Mouse (Mus musculus): ENCODE measurements at regions not wholly inside any gene's neighbourhood (a gene's known extent, or its start where the extent isn't known, plus 50 kb on each side); places are given as distances from the start of the nearest gene placed in this dataset.

DNA sequence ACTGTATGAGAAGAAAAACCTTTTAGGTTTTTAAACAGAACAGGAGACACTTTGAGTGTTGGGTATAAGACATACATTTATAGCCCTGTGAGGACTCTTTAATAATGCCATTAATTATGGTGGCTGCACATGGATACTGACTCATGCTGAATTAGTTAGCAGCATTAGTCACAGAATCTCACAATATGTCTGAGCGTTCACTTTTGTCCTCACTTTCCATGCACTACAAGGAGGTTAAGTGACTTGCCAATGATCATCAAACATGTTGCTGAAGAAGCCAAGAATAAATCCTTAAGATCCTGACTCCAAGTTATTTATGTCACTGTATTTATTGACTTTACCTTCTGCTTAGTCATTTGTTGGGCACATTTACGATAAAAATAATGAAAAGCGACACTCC lies 105.6 kb upstream of the Atxn7l3b start:
- DNase-seq, result no peak

DNA sequence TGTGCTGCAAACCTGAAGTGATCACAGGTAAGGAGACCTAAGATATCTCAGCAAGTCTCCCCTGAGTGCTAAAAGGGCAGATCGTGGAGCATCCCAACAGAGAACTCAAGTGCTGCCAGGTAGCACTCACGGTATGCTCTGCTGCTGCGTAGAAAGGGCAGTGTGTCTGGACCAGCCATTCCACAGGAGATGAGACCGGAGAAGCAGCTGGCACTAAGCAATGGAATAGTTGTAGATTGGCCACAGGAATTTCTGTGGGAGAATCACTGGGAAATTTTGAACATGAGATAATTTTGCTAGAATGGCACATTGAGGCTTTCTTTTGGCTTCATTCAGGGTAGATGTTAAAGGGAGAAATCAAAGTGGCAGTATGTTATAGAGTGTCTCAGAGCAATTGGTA lies 104.1 kb upstream of the Atxn7l3b start:
- DNase-seq, result no peak

DNA sequence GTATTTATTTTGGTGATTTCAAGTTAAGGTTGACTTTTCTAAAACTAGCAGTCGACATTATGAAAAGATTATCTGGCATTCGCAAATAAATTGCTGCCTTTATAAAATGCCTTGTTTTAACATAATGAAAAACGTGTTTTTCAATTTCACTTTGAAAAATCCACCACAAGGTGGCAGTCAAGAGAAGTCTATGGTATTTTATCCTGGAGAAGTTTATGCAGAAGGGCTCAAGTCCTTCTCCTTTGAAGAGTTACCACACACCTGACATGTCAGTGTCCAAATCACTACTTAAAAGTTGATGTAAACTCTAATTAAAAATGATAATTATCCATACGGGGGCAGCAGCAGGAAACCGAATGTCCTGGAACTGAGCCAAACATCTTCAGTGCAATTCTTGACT lies 98.5 kb upstream of the Atxn7l3b start:
- peak; percentile 20 for DNase-seq

DNA sequence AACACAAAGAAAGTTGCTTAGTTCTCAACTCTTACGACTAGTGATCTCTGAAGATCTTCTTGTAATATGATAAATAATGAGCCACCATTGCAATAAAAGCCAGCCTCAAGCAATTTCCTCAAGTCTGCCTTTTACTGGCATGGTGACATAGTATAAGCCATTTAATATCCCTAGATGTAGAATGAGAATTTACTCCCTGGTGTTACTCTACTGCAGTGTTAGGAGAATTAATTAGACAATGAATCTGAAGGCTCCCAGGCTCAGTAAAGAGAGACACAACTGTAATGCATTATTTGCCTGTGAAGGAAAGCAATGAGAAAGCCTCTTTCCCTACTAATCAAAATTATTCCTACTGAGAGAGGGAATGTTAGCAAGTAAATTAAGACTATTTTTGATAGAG lies 95.8 kb upstream of the Atxn7l3b start:
- no peak for DNase-seq

DNA sequence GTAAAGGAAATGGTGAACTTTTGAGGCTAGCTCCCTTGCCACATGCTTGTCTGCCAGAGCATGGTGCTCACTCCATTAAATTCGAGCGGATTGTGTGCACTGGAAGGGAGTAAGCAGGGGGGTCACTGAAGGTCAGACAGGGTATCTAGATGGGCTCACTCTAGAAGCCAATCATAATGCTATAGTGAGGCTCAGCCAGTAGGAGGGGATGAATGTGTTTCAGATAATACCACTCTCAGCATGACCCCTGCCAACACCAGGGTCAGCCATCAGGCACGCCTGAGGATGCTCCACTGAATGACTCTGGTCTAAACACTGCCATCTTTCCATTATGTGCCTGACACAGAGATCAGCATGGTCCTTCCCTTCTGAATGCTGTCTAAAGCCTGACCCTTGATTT lies 80.3 kb upstream of the Atxn7l3b start:
- no peak for DNase-seq

DNA sequence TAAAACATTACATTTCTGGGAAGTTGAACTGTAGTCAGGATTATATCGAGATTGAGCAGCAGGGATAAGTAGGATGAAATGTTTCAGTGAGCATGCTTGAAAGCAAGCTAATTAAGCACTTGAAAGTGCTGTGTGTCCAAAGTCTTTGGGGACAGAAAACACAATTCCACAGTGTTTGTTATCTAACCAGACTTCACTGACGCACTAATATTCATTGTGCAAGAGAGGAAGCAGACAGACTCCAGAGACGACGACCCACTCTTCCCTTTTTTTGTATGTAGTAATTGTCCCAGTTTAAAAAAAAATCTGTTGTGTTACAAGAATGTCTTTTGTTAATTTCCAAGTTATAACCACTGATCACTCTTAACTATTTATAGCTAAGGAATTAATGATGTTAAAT lies 61.9 kb upstream of the Atxn7l3b start:
- DNase-seq, result no peak

DNA sequence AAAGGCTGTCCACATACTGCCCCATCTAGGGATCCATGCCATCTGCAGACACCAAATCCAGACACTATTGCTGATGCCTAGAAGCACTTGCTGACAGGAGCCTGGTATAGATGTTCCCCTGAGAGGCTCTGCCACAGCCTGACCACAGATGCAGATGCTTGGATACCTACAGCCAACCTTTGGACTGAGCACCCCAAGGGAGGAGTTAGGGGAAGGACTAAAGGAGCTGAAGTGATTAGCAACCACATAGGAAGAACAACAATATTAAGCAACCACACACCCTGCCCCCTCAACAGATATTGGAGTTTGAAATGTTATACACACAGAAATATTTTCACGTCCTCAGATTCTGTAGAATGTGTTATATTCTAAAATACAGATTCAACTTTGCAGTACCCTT lies 53.9 kb upstream of the Atxn7l3b start:
- DNase-seq, result no peak

Measured in adrenal gland, postnatal 14 days (tissue).